ENCODE assay signal across 12 mouse cellular contexts in the genomic region with DNA sequence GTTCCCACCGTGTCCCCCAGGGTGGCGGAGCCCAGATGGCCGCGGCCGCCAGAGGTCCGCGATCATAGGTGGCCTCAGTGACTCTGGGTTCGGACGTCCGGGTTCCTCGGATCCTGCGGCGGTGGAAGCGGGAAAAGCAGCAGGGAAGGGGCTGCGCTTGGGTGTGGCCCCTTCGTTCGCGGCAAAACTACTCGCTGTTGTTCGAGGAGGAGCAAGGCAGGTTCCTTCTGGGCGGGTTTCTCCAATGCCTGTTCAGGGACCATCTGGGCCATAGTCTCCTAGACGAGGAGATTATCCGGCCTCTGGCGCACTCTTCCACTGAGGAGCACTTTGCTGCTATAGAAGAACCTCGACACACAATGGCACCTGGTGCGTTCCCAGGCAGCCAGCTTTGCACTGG. TPM values are rescaled to one million over a fixed set of nuclear protein-coding genes. Genes with fewer than 3 reads are reported as not detected.
DNase-seq lines count a peak whose midpoint lies in the region; ATAC-seq and TF ChIP-seq lines count a peak whose summit lies in the region.
"Had no signal": no experiment of that assay in that cellular context is flagged by ENCODE, and none has a peak within 500 bp of the region (broad histone marks: within the 10 kb centered on the region; RNA-seq: fewer than 3 reads in every experiment).

No protein-coding gene starts in this region.

- H3K4me2 ChIP-seq in lung, embryonic 14.5 days = peak overlapping the region; percentile 49
- H3K4me2 ChIP-seq in embryonic facial prominence, embryonic 11.5 days (ENCODE audit: low read depth, low read length) = peak overlapping the region; percentile 41
- peak overlapping the region; percentile 30 for H3K4me2 ChIP-seq in intestine, embryonic 14.5 days (ENCODE audit: low read length)
- peak overlapping the region; percentile 25; the same call in 1 of the 2 replicates for H3K4me2 ChIP-seq in neural tube, embryonic 15.5 days

- WGBS in lung, embryonic 14.5 days = 1% methylated on average over 26 of the region's 26 CpGs
- under 1% methylated on average over 26 of the region's 26 CpGs for WGBS in embryonic facial prominence, embryonic 11.5 days
- under 1% methylated on average over 26 of the region's 26 CpGs for WGBS in intestine, embryonic 14.5 days
- 2% methylated on average over 26 of the region's 26 CpGs for WGBS in neural tube, embryonic 15.5 days

- no peaks in the 10 kb centered on the region for H3K36me3 ChIP-seq in lung, embryonic 14.5 days (ENCODE audit: insufficient read depth)
- H3K36me3 ChIP-seq in embryonic facial prominence, embryonic 11.5 days (replicated peaks; ENCODE audit: control insufficient read depth, insufficient read depth, low read depth, low read length) = no peaks in the 10 kb centered on the region
- H3K36me3 ChIP-seq in intestine, embryonic 14.5 days (ENCODE audit: control insufficient read depth, insufficient read depth, low read length) = no peaks in the 10 kb centered on the region
- no peaks in the 10 kb centered on the region for H3K36me3 ChIP-seq in neural tube, embryonic 15.5 days

- peaks cover 91% of the 10 kb centered on the region for H3K27me3 ChIP-seq in lung, embryonic 14.5 days (ENCODE audit: insufficient read depth, low read length)
- peaks cover 60% of the 10 kb centered on the region for H3K27me3 ChIP-seq in embryonic facial prominence, embryonic 11.5 days (ENCODE audit: control insufficient read depth, insufficient read depth, low read length)
- peaks cover 95% of the 10 kb centered on the region for H3K27me3 ChIP-seq in intestine, embryonic 14.5 days (replicated peaks; ENCODE audit: control insufficient read depth, insufficient read depth, low read length)
- peaks cover 83% of the 10 kb centered on the region for H3K27me3 ChIP-seq in neural tube, embryonic 15.5 days (replicated peaks)

- no peak for ATAC-seq in lung, embryonic 14.5 days (ENCODE audit: insufficient read depth)
- ATAC-seq in embryonic facial prominence, embryonic 11.5 days (replicated peaks; ENCODE audit: insufficient number of reproducible peaks, low FRiP score, low TSS enrichment, low read depth) = no peak
- ATAC-seq in intestine, embryonic 14.5 days (replicated peaks; ENCODE audit: low FRiP score, low TSS enrichment, low read depth) = no peak
- ATAC-seq in neural tube, embryonic 15.5 days (ENCODE audit: low FRiP score) = no peak
- no peak for ATAC-seq in inflammation-experienced regulatory T-cells, adult 6 months

- peak; percentile 13 for DNase-seq in lung, embryonic 14.5 days
- DNase-seq in lung, postnatal 36 days = no peak
- DNase-seq in embryonic facial prominence, embryonic 11.5 days (ENCODE audit: low spot score) = no peak
- peak; percentile 61 for DNase-seq in intestine, embryonic 14.5 days (ENCODE audit: low spot score)
- DNase-seq in urinary bladder, postnatal 10 days (ENCODE audit: low spot score) = no peak
- DNase-seq: cerebellum, adult 11-12 months; gastrocnemius, adult 2 months; kidney, postnatal 4 days; spleen, adult 18-20 months had no signal

- no peak; the same call in 1 of the 2 replicates for TF ChIP-seq CTCF in lung, embryonic 14.5 days (IDR thresholded peaks at IDR 0.05; ENCODE audit: low read depth)

- no peaks in the 10 kb centered on the region; the same call in 1 of the 2 replicates for H3K4me1 ChIP-seq in lung, embryonic 14.5 days (ENCODE audit: insufficient read depth)
- peaks cover 6% of the 10 kb centered on the region for H3K4me1 ChIP-seq in embryonic facial prominence, embryonic 11.5 days (ENCODE audit: control insufficient read depth, insufficient read depth, low read length)
- H3K4me1 ChIP-seq in intestine, embryonic 14.5 days (replicated peaks; ENCODE audit: control insufficient read depth, insufficient read depth, low read length) = 0 out of 2 replicates have a peak, but pooled peaks cover 6% of the 10 kb centered on the region
- H3K4me1 ChIP-seq in neural tube, embryonic 15.5 days = peaks cover 8% of the 10 kb centered on the region

- H3K27ac ChIP-seq in lung, embryonic 14.5 days (ENCODE audit: low read depth) = no peak overlapping the region
- H3K27ac ChIP-seq in embryonic facial prominence, embryonic 11.5 days (replicated peaks; ENCODE audit: low read depth, low read length) = no peak overlapping the region
- H3K27ac ChIP-seq in intestine, embryonic 14.5 days (ENCODE audit: low read depth) = no peak overlapping the region
- no peak overlapping the region for H3K27ac ChIP-seq in neural tube, embryonic 15.5 days (replicated peaks)
- H3K27ac ChIP-seq: gastrocnemius, adult 2 months had no signal

- H3K9ac ChIP-seq in lung, embryonic 14.5 days = no peak overlapping the region
- no peak overlapping the region for H3K9ac ChIP-seq in embryonic facial prominence, embryonic 11.5 days (replicated peaks; ENCODE audit: low read length)
- H3K9ac ChIP-seq in intestine, embryonic 14.5 days (ENCODE audit: low read length) = no peak overlapping the region
- no peak overlapping the region for H3K9ac ChIP-seq in neural tube, embryonic 15.5 days (replicated peaks)

- H3K9me3 ChIP-seq in lung, embryonic 14.5 days (ENCODE audit: low read depth, low read length) = no peaks in the 10 kb centered on the region; the same call in 1 of the 2 replicates
- no peaks in the 10 kb centered on the region for H3K9me3 ChIP-seq in embryonic facial prominence, embryonic 11.5 days (replicated peaks; ENCODE audit: control insufficient read depth, low read length)
- 0 out of 2 replicates have a peak, but pooled peaks cover 2% of the 10 kb centered on the region for H3K9me3 ChIP-seq in intestine, embryonic 14.5 days (ENCODE audit: control insufficient read depth, low read length)
- no peaks in the 10 kb centered on the region for H3K9me3 ChIP-seq in neural tube, embryonic 15.5 days (replicated peaks)

- H3K4me3 ChIP-seq in lung, embryonic 14.5 days (ENCODE audit: low read depth, low read length) = peak overlapping the region; percentile 21
- H3K4me3 ChIP-seq in embryonic facial prominence, embryonic 11.5 days (ENCODE audit: low read depth, low read length) = peak overlapping the region; percentile 14; the same call in 1 of the 2 replicates
- H3K4me3 ChIP-seq in intestine, embryonic 14.5 days (ENCODE audit: low read depth, low read length) = no peak overlapping the region
- no peak overlapping the region for H3K4me3 ChIP-seq in neural tube, embryonic 15.5 days (replicated peaks)
- H3K4me3 ChIP-seq: gastrocnemius, adult 2 months; megakaryocyte, embryonic 14.5 days had no signal

RNA-seq across cellular contexts. Expression of gene BC107364, which starts 47.7 kb away (rescaled TPM):
- polyA plus RNA-seq in lung, embryonic 14.5 days (2014; fragmentation: Nextera tagmentation; extraction: Ambion mirVana) = not detected in 2 replicates
- not detected in 2 replicates for polyA plus RNA-seq in embryonic facial prominence, embryonic 11.5 days (2014; fragmentation: Nextera tagmentation; extraction: Ambion mirVana)
- polyA plus RNA-seq in intestine, embryonic 14.5 days (2014; fragmentation: Nextera tagmentation; extraction: Ambion mirVana) = not detected in 2 replicates
- polyA plus RNA-seq in neural tube, embryonic 15.5 days (2015; fragmentation: Nextera tagmentation; extraction: Ambion mirVana) = not detected in 2 replicates
- polyA plus RNA-seq in inflammation-experienced regulatory T-cells, adult 6 months (2017; shearing (Covaris generic)) = not detected

Comparison
In these comparisons a context has a peak if more than half of its experiments do, and no peak if none do; other contexts are left out.
1. DNase-seq: peak in lung, embryonic 14.5 days (single experiment) and intestine, embryonic 14.5 days (single experiment); none in lung, postnatal 36 days (single experiment), embryonic facial prominence, embryonic 11.5 days (single experiment) and urinary bladder, postnatal 10 days (single experiment).
2. H3K4me3 ChIP-seq: peak in lung, embryonic 14.5 days (single experiment) and embryonic facial prominence, embryonic 11.5 days (single experiment); none in intestine, embryonic 14.5 days (single experiment) and neural tube, embryonic 15.5 days (single experiment).
3. Peak in every context shown above with its lines, with median percentiles within 50 percentile points of each other: H3K4me2 ChIP-seq.